Mouse (Mus musculus): Measurements from ENCODE around the gene Rbpms2. TPM values are rescaled to one million over a fixed set of nuclear protein-coding genes. Genes with fewer than 3 reads are reported as not detected.

The Rbpms2 gene
- polyA plus RNA-seq, 1 experiment from 2014 or later, result 23.7 TPM

GRCm38 (mm10) chr9:65703241-65703640 lies 73.8 kb downstream of the Rbpms2 start:
- Histone ChIP-seq H3K9me3 (ENCODE audit: control insufficient read depth, low read length) (no peaks in the 10 kb centered on the region), H3K9ac (ENCODE audit: low read depth, low read length) (no peak overlapping the region), H3K36me3 (ENCODE audit: control insufficient read depth, insufficient read depth, low read length) (peaks cover 8% of the 10 kb centered on the region; the same call in 1 of the 2 replicates), H3K4me3 (ENCODE audit: low read depth, low read length) (no peak overlapping the region), H3K4me2 (replicated peaks; ENCODE audit: low read depth, low read length) (no peak overlapping the region), H3K27ac (ENCODE audit: low read depth, low read length) (no peak overlapping the region), H3K27me3 (ENCODE audit: control insufficient read depth, insufficient read depth, low read length) (no peaks in the 10 kb centered on the region), H3K4me1 (replicated peaks; ENCODE audit: control insufficient read depth, insufficient read depth, low read length) (no peaks in the 10 kb centered on the region)
- no peak for DNase-seq (ENCODE audit: low spot score)
- no peak for ATAC-seq (ENCODE audit: low FRiP score)
- 86% methylated on average over 7 of the region's 7 CpGs for WGBS

GRCm38 (mm10) chr9:65703926-65704595 lies 74.6 kb downstream of the Rbpms2 start:
- H3K9ac ChIP-seq (ENCODE audit: low read depth, low read length), result no peak overlapping the region
- ATAC-seq (ENCODE audit: low FRiP score), result no peak
- H3K27me3 ChIP-seq (ENCODE audit: control insufficient read depth, insufficient read depth, low read length), result no peaks in the 10 kb centered on the region
- no peak overlapping the region for H3K27ac ChIP-seq (ENCODE audit: low read depth, low read length)
- H3K4me2 ChIP-seq (replicated peaks; ENCODE audit: low read depth, low read length), result no peak overlapping the region
- no peaks in the 10 kb centered on the region for H3K4me1 ChIP-seq (replicated peaks; ENCODE audit: control insufficient read depth, insufficient read depth, low read length)
- WGBS, result 89% methylated on average over 24 of the region's 24 CpGs
- DNase-seq (ENCODE audit: low spot score), result no peak
- no peaks in the 10 kb centered on the region for H3K9me3 ChIP-seq (ENCODE audit: control insufficient read depth, low read length)
- H3K4me3 ChIP-seq (ENCODE audit: low read depth, low read length), result no peak overlapping the region
- peaks cover 8% of the 10 kb centered on the region; the same call in 1 of the 2 replicates for H3K36me3 ChIP-seq (ENCODE audit: control insufficient read depth, insufficient read depth, low read length)

Other genes starting within 250 kb of the Rbpms2 start
- gene Kbtbd13, start 238.0 kb upstream of the Rbpms2 start, polyA plus RNA-seq (2014; fragmentation: Nextera tagmentation; extraction: Ambion mirVana), result 0.54 TPM in 1 of 2 replicates, not detected in the other
- gene Rasl12, start 231.1 kb upstream of the Rbpms2 start, polyA plus RNA-seq (2014; fragmentation: Nextera tagmentation; extraction: Ambion mirVana), result 6.0 and 6.9 TPM in 2 replicates
- not detected in 2 replicates for gene Slc51b, start 206.7 kb upstream of the Rbpms2 start, polyA plus RNA-seq (2014; fragmentation: Nextera tagmentation; extraction: Ambion mirVana)
- gene Mtfmt, start 193.9 kb upstream of the Rbpms2 start, polyA plus RNA-seq (2014; fragmentation: Nextera tagmentation; extraction: Ambion mirVana), result 19.7 and 20.8 TPM in 2 replicates
- gene Spg21, start 168.7 kb upstream of the Rbpms2 start, polyA plus RNA-seq (2014; fragmentation: Nextera tagmentation; extraction: Ambion mirVana), result 131 and 137 TPM in 2 replicates
- 0.20 and 0.71 TPM in 2 replicates for gene Ankdd1a, start 109.5 kb upstream of the Rbpms2 start, polyA plus RNA-seq (2014; fragmentation: Nextera tagmentation; extraction: Ambion mirVana)
- 10.2 and 10.7 TPM in 2 replicates for gene Plekho2, start 49.6 kb upstream of the Rbpms2 start, polyA plus RNA-seq (2014; fragmentation: Nextera tagmentation; extraction: Ambion mirVana)
- gene Pif1, start 42.5 kb upstream of the Rbpms2 start, polyA plus RNA-seq (2014; fragmentation: Nextera tagmentation; extraction: Ambion mirVana), result 9.9 and 12.5 TPM in 2 replicates
- gene Oaz2, start 38.4 kb downstream of the Rbpms2 start, polyA plus RNA-seq (2014; fragmentation: Nextera tagmentation; extraction: Ambion mirVana), result 204 and 224 TPM in 2 replicates
- gene Zfp609, start 197.9 kb downstream of the Rbpms2 start, polyA plus RNA-seq (2014; fragmentation: Nextera tagmentation; extraction: Ambion mirVana), result 9.2 and 12.5 TPM in 2 replicates